Mouse (Mus musculus) cerebellum, postnatal 14 days (tissue): Measurements from ENCODE around the gene Espn.

Experiments used
- DNase-seq, 2 experiments: peaks; one replicate each; pipeline ENCODE4 v3.0.0; 2021; ENCODE audit warnings: mixed read lengths in 2 of 2

Gene Espn

DNA sequence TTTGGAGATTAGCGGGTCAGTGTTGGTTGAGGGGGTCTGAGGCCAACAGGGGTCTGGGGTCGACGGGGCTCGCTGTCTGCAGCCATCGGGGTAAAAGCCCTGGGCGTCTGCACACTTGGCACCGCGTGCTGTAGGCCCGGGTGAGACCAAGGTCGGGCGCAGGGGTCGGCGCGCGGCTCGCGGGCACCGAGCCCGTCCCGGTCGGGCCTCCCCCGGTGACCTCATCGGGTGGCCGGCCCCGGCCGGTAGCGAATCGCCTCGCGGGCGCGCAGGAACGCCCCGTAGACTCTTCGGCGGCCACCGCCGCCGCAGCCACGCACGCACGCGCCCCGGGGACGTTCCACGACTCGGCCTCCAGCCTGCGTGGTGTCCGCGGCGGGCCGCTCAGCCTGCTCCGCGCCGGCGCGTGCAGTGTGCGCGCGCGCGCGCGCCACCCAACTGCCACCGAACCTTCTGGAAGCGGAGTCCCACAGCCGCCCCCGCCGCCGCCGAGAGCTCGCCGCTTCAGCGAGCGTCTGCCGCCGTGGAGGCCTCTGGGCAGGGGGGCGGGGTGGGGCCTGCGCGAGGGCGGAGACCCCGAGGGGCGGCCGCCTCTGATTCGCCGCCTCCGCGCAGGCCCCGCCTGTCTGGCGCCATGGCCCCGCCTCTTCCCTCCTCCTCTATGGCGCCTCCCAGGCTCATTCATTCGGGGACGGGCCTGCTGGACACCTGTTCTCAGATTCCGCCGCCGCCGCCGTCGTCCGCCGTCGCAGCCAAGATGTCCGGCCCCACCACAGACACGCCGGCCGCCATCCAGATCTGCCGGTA lies 25.6 kb upstream of the Espn start, which contains the start of gene Acot7:
Gene Acot7, plus strand, starts transcription at position 598 of the 807 bp plus-strand sequence.
- DNase-seq: peak; percentile 96

DNA sequence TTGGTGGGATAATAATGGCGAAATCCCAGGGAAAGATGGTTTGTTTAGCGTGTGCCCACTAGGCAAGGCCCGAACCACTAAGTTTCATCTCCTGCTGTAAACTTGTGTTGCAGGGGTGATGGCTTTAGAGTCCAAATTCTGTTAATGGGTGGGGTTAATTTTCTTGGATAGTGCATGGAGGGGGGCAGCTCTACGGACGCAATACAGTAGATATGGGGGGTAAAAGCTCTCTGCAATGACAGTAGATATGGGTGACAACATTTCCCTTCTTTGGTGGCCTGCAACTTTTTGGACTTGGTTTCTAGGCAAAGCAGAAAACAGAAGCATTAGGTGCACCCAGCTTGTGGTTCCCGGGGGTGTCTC lies 25.0 kb upstream of the Espn start:
- no peak for DNase-seq

DNA sequence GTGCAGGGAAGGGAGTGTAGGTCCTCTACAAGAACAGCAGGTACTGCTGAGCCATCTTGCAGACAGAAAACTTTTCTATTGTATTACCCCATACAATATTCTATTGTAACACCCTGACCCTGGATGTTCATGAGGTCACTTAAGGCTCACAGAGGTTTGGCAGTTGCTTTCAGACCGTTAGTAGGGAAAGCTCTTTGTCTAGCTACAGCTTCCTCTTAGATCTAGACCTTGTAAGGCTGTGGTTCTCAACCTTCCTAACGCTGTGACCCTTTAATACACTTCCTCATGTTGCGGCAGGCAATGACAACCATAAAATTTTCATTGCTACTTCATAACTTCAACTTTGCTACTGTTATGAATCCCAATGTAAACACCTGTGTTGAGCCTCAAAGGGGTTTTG lies 24.5 kb upstream of the Espn start:
- no peak for DNase-seq

DNA sequence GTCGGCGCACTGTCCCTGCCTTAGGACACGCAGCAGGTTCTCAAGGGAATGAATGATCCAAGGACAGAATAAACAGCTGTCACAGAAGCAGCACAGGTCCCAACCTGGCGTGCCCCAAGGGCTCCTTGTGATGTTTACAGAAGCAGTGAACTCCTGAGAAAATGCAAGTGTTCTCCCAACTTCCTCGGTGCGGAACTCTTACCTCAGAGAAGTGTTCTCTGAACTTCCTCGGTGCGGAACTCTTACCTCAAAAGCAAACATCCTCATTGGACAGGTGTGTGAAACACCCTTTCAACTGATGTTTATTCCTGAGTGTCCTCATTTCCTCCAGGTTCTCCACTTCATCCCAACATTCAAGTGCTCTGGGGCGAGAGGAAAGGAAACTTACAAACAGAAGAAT lies 21.8 kb upstream of the Espn start:
- no peak for DNase-seq

DNA sequence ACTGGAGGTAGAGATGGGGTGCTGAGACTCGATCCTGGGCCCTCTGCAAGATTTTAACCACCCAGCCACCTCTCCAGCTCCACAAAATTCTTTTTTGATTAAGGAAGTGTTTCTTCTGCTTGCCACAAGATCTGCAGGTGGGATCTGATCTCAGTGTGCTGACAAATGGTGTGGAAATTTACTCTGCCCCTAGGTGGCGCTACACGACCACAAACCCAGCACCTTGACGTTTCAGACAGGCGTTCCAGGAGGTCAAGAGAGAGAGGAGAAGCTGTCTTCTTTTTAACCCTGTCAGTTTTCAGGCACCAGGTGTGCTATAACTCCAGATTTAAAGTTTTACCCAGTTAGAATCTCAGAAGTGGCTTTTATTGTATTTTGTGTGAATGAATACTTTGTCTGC lies 20.9 kb upstream of the Espn start:
- peak; percentile 91 to 93 for DNase-seq

DNA sequence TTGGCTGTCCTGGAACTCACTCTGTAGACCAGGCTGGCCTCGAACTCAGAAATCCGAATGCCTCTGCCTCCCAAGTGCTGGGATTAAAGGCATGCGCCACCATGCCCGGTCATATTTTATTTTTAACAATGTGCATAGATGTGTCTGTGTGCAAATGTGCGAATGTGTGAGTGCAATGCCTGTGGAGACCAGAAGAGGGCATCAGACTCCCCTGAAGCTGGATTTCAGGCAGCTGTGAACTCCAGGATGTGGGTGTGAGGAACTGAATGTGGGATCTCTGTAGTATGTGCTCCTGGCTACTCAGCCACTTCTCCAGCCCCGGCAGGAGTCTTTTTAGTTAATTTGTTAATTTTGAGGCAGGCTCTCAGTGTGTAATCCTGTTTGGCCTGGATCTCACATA lies 19.4 kb upstream of the Espn start:
- DNase-seq: no peak

DNA sequence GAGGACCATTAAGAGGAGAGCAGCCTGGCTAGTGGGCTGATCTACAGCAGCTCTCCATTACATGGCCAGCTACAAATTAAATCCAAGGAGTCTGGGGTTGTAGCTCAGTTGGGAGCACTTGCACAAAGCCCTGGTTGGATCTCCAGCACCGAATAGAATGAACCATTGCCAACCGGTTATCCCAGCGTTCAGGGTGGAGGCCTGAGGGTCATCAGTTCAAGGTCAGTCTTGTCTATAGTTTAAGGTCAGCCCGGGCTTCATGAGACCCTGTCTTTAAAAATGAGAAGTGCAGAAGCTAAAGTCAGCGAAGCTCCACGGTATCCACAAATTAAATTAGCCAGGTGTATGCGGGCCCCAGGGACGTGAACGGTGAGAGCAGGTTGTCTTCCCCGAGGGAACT lies 18.1 kb upstream of the Espn start:
- no peak for DNase-seq

DNA sequence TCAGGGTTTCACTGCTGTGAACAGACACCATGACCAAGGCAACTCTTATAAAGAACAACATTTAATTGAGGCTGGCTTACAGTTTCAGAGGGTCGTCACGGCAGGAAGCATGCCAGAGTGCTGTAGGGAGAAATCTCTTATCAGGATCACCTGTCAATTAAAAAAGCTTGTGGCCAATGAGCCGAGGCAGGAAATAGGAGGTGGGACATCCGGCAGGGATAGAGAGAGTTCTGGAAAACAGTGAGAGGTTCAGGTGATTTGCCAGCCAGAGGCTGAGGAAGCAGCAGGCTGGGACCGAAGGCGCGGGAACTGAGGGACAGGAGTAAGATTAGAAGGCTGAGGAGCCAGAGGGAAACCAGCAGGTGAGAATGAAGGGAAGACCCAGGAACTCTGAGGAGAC lies 16.9 kb upstream of the Espn start:
- no peak for DNase-seq

DNA sequence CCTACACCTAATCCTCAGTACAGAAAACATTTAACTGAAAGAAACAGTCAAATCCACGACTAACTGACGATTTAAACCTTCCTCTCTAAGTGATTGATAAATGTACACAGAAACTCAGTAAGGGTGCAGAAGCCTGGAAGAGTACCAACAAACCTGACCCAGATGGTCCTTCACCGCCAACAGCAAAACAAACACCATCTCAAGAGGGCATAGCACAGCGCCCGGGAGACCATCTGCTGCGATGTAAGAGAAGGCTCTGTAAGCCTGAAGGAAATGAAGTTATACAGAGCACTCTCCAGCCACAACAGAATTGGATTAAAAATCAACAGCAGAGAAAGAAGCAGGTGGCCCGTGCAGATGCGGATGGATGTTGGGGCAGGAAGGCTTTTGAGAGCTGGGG lies 15.9 kb upstream of the Espn start:
- DNase-seq: no peak

DNA sequence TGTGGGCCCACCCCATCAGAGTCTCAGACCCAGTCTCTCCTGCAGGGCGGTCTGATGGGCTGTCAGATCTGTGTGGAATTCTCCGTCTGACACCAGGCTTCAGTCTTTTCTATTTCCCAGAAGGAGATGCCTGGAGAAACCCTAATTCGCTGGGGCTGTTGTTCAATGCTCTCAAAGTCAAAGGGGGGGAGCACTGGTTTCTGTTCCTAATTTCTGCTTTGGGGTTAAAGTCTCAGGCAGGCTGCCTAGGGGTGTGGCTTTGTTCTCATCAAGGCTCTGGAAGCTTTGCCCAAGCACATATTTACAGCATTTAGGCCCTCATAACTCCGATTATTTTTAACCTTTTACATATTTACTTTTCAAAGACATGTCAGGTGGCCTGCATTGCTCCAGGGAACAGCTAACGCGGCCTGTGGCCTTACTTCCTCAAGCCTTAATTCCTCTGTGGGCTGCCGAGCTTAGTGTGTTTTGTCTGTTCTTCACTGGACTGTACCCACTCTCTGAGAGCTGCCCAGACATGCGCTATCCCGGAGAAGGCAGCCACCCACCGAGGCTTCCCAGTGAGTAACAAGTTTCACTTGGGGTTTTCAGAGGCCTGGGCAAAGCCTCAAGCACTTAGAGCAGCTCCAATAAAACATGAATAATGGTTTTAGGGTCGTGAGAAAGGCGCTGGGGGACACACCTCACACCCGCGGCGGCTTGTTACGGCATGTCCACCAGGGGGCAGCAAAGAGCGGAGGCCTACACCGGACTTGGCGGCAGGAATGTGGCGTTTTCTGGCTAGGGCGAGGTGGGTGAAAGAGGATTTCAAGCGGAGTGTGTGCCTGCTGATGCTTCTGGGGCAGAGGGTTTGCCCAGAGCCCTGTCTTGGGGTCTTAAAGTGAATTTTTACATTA lies 13.1 kb upstream of the Espn start:
- DNase-seq: peak; percentile 83 to 91

DNA sequence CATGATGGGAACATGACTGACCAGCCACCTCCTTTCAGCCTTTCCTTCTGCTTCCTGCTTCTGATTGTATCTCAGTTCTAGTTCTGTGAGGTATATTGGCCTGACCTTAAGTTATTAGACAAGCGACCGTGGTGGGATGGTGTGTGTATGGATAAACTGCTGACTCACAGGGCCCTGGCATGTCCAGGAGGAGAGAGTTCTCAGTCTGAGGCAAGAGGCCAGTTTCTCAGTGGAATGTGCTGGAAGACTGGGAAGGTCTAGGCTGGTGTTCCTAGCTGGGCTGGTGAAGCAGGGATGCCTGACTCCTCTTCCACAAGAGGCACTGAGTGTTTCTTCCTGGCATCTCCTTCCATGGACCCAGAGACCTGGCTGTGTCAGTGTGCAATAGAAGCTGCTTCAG lies 10.6 kb upstream of the Espn start:
- no peak for DNase-seq

DNA sequence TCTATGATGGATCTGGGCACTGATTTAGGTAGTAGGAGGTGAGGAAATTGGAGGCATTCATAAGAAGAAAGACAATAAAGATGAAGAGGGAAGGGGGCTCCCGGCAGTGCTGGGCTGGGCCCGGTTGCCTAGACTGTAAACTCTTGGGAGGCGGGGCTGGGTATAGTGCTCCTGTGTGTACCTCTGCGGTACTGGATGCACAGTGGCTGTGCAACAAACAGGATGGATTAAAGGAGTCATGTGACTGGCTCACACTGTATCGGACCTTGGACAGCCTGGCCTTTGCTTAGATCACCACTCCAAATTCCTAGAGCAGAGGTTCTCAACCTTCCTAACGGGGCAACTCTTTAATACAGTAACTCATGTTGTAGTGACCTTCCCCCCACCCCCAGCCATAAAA lies 9.4 kb upstream of the Espn start:
- DNase-seq: no peak

DNA sequence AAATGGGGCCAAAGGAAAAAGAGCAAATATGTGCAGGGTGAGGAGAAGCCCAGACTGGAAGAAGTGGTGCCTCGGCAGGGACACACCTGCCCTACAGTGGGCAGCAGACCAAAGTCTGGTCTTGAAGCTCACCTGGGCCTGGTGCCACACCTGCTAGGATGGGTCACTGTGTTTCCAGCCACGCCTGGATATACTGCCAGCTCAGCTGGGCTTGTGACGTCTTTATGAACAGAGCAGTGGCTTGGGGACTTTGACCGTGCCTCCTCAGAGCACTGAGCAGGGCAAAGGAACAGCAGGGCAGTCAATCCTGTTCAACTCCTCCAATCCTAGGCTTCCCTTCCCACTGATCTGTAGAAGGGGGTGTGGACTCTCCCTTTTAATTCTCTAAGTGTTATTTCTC lies 8.6 kb upstream of the Espn start:
- no peak for DNase-seq

DNA sequence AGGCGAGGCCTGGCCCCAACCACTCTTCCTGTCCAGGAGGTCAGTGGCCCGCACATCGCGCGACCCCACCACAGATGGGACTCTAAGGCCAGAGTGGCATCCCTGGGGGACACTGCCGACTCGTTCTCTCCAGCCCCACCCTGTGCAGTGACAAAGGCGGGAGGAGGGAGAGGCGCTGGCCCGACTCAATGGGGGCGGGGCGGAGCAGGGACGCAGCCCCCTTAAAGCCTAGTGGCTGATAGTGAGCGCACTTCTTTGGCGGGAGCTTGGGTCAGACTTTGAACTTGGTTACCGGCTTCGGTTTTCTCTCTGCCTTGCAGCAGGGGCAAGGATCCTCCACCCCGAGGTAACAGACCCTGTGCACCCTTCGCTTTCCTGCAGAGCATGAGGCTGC lies 7.1 kb upstream of the Espn start:
- no peak for DNase-seq

DNA sequence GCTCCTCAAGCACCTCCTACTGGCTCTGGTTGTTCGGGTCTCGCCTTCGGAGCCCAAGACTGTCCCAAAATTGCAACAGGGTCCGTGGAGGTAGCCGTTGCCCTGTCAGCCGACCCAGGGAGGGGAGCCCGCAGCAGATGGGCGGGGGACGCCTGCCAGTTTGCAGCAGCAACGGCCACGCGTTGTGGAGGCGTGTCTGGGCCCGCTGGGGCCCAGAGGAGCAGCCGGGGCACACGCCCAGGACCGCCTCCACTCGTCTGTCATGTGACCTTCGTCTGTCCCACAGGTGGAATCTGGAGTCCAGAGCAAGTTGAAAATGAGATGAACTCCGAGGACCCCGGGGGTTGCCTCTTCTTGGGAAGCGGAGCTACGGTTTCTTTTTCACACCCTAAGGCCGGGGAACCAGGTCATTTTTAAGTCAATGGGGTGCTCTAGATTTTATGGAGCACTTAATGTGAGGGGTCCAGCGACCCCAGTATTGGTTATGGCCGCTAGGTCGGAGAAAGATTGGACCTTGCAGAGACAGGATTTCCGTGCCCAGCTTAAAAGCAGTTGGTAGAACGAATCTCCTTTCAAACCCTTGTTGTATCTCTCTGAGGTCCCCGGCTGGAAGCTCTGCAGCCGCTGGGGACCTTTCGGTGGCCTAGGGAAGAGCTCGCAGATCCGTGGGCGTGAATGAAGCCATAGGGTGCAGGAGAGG lies 6.6 kb upstream of the Espn start, which contains the start of gene Hes2:
Gene Hes2, plus strand, starts transcription at position 283 of the 700 bp plus-strand sequence.
- DNase-seq: no peak

DNA sequence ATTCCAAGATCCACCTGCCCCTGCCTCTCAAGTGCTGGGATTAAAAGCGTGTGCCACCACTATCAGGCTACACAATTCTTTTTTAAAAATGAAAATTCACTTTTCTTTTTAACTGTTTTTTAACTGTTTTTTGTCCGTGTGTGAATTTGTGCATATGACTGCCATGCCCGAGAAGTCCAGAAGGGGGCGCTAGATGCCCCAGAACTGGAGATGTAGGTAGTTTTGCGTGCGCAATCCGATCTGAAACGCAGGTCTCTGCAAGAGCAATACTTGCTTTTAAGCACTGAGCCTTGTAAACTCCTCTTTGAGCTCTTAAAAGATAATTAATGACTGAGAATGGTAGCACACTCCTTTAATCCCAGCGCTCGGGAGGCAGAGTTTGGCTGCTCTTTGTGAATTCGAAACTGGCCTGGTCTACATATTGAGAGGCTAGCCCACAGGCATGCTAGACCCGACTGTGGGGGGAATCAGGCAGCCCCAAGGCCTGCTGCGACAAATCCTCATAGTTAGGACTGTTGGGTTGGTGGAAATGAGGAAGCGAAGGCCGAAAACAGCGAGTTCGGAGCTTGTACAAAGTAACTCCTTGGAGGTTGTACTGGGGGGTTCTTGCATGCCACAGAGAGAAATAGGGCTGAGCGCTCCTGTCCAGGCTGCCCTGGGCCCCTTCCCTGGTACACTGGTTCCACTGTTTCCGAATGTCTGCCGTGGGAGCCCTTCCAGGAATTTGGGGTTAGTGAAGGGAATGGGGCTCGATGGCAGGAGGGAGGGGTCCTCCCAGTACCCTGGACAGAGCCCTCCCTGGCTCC lies 5.8 kb upstream of the Espn start:
- peak; percentile 63 to 78 for DNase-seq

DNA sequence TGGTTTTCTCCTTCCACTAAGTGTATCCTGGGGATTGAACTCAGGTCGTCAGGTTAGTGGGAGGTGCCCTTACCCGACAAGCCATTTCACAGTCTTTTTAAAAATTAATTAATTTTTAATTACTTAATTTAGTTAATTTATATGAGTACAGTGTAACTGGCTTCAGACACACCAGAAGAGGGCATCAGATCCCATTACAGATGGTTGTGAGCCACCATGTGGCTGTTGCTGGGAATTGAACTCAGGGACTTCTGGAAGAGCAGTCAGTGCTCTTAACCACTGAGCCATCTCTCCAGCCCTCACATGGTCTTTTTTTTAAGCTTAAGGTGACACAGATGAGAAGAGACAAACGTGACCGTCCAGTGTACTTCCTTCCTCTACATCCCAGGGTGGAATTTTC lies 2.8 kb upstream of the Espn start:
- no peak for DNase-seq

DNA sequence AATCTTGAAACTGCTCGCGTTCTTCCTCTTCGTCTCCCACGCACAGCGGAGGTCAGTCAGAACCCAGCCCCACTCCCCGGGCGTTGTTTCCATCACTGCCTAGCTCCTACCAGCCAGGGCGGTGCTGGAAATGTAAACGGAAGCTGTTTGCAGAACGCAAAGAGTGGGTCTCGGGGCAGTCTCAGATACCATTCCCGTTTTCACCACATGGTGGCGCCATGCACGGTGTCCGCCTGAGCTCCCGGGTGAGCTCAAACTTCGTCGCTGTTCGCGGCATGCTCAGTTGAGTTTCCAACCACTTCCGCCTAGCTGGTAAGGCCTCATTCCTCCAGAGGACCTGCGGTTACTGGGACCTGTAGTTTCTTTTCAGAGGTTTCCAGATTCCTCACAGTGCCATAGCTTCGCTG lies 1.6 kb upstream of the Espn start:
- peak; percentile 81 to 90 for DNase-seq

DNA sequence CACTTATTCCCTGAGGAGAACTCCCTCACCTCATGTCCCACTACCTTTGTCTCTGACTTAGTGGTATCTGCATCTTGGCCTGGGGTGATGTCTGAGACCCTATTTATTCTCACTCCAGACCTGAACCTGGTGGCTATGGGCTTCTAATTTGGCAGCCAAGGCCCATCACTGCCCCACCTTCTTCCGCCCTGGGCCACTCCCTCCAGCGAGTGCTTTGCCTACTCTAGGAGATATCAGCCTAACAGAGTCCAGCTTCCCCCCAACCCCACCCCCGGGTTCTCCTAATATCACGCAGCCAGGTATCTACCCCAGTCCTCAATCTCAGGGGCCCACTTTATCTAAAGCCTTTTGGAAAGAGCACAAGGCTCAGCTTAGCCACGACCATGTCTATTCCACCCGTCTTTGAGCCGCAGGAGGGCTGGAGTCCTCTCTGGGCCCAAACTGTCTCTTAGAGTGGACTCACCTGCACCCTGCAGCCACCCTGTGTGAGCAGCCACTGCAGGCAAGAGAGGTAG lies 663 bp downstream of the Espn start:
- DNase-seq: no peak

DNA sequence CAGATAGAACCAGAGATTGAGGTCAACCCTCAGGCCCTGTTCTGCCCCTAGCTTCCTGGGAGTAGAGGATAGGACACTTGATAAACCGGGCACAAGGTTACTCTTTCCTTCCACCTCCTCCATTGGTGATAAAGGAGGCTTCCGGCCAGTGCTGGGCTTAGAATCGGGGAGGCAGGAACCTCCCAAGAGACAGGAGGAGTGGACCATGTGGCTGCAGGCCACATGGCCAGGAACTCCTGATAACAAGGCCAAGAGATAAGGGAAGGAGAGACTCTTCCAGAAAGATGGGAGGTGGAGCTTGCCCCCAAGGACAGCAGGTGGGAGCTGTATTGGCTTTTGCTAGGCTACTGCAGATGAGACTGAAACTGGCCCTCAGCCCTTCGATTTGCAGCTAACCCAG lies 1.6 kb downstream of the Espn start:
- DNase-seq: no peak

DNA sequence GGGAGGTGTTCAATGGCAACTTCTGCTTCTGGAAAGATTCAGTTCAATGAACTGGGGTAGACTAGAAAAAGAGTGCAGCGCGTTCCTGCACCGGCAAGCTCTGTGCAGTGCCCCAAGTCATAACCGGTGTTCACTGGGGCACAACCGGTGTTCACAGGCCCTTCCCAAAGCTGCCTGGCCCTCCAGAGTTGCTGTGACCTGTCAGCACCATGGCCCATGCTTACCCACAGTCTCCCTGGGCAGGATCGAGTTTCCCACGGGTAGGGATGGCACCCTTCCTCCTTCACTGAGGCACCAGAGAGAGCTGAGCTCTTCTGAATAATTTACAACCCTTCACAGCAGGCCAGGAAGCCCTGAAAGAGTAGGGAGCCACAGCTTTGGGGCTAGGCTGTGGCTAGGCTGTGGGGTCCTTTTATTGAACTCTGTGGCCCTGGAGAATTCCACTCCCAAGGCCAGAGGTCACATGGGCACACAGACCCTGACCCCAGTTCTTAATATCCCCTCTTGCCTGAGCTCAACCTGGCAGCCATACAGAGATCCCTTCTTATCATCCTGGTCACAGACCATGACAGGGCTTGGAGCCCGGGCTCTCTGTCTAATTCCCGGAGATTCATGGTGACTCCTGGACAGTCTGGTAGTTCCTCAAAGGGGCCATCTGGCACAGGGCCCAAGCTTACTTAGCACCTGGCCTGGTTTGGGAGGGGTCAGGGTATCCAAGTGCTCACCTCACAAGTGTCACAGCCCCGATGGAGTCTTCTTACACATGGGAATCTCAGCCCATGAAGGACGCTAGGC lies 5.9 kb downstream of the Espn start:
- DNase-seq: no peak

DNA sequence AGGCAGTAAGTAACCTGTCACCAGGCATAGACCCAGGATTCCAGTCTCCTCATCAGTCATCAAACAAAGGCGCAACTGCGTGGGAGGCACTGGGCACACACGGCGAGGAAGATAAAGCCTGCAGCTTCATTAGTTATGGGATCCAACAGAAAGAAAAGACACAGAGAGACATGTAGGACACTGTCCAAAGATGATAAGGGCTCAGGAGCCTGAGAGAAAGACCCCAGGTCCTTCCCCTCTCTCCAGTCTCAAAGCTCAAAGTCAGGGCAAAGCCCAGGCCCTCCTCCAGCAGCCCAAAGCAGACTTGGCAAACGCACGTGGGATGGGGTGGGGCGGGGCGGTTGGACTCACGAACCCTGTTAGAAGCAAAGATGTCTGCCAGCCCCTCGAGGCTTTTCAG lies 6.7 kb downstream of the Espn start:
- no peak for DNase-seq
